Mouse (Mus musculus): ENCODE measurements around the gene Mynn. TPM values are rescaled to one million over a fixed set of nuclear protein-coding genes. Genes with fewer than 3 reads are reported as not detected.

Mynn gene
- 43.6 TPM for polyA plus RNA-seq (2017; shearing (Covaris generic))

GRCm38 (mm10) chr3:30602065-30602739, at the start of gene Mynn:
Mynn (plus strand) TSS chr3:30602065.

GRCm38 (mm10) chr3:30599711-30600545, 1.9 kb upstream of the Mynn start, which contains the start of gene Actrt3:
Actrt3 (minus strand) TSS chr3:30599939.

GRCm38 (mm10) chr3:30644207-30644606, 42.3 kb downstream of the Mynn start, which contains the start of gene Lrriq4:
Lrriq4 (plus strand) TSS chr3:30644507.

GRCm38 (mm10) chr3:30647440-30648090, 45.7 kb downstream of the Mynn start, which contains the start of gene Lrrc34:
Lrrc34 (minus strand) TSS chr3:30647869.

Other genes starting within 250 kb of the Mynn start
- 0.23 TPM for gene Mecom, start 54.1 kb upstream of the Mynn start, polyA plus RNA-seq (2017; shearing (Covaris generic))
- gene Actrt3, start 2.1 kb upstream of the Mynn start, polyA plus RNA-seq (2017; shearing (Covaris generic)): 0.14 TPM
- gene Lrriq4, start 42.4 kb downstream of the Mynn start, polyA plus RNA-seq (2017; shearing (Covaris generic)): not detected
- gene Lrrc34, start 45.8 kb downstream of the Mynn start, polyA plus RNA-seq (2017; shearing (Covaris generic)): 0.16 TPM
- gene Lrrc31, start 97.8 kb downstream of the Mynn start, polyA plus RNA-seq (2017; shearing (Covaris generic)): 0.07 TPM
- not detected for gene Samd7, start 144.2 kb downstream of the Mynn start, polyA plus RNA-seq (2017; shearing (Covaris generic))
- gene Sec62, start 190.8 kb downstream of the Mynn start, polyA plus RNA-seq (2017; shearing (Covaris generic)): 69.0 TPM

Data from CD4-positive, CD25-positive, alpha-beta regulatory T cell (primary cell).